Mouse (Mus musculus) fat pad, adult 2 months (tissue): ENCODE data around the gene Car6.
A peak's percentile ranks its signal among the peaks of the same experiment; 100 is the strongest.

Source experiments
- DNase-seq: peaks from one replicate; pipeline ENCODE4 v3.0.0-alpha.2; 2011; ENCODE audit warnings: low read depth, low spot score; ENCODE audit errors: extremely low read depth

Gene Car6

DNA sequence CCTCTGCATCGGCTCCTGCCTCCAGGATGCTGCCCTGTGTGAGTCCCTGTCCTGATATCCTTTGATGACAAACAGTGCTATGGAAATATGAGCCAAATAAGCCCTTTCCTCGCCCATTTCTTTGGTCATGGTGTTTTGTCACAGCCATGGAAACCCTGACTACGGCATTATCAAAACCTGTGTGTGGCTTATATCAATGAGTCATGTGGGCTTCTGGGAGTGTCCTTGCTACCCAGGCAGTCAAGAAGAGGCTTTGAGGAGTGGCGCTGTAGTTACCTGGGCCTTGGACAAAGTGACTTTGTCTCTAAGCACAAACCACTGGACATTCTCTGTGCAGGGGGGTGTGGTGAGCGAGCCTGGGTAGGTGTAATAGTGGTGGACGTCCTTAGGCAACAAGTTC is 8.9 kb downstream of the Car6 start:
- no peak for DNase-seq

DNA sequence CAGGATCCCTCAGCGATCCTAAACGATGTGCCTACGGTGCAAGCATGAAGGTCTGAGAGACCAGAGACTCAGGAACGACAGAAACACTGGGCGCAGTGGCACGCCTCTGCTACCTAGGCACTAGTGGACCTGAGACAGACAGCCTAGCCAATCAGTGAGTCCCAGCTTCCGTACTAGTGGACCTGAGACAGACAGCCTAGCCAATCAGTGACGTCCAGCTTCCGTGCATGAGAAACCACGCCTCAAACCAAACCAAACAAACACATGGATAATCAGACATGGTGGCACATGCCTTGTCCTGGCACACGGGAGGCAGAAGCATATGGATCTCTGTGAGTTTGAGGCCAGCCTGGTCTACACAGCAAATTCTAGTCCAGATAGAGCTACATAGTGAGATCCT is 12.9 kb downstream of the Car6 start:
- DNase-seq = no peak

DNA sequence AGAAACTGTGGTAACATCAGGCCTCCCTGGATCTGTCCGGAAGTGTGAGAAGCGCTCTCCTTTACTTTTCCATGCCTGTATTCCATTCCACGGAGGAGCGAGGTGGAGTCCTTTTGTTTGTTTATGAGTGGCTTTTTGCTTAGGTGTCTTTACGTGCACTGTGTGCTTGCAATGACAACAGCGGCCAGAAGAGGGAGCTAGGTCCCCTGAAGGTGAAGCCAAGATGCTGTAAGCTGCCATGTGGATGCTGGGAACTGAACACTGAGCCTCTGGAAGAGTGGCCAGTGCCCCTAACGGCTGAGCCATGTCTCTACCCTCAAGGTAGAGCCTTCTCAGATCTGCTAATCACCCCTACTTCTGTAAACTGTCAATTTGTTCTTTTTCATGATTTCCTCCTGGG is 19.8 kb downstream of the Car6 start:
- DNase-seq = no peak

DNA sequence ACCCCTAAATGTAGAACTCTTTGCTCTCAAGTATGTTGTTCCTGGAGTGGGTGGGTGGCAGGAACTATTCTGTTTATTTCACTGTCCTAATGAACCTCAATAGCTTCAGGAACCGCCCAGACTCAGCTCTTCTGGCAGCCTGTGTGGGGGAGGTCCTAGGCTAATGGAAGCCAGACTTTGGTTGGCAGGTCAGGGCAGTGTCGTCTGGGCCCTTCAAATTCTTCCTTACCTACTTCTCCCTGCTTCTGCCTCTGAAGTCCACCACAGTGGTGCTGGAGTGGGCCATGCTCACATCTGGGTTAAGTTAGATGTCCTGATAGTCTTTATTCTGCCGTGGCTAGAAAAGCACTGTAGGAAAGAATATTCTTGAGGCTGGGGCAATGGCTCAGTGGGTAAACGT is 23.0 kb downstream of the Car6 start:
- DNase-seq = no peak

DNA sequence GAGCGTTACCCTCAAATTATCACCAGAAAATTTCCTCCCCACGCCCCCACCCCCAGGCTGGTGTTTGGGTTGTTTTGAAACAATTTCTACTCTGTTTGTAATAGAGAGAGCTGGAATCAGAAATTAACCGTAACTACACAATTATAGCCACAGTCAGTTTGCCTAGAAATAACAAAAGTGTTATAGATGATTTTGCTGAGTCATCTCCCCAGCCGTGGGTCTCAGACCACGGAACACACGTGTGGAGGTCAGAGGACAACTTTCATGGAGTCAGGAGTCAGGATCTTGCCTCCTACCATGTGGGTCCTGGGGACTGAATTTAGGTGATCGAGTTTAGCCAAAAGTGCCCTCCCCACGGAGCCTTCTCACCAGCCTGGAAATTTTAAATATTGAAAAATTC is 24.0 kb downstream of the Car6 start:
- DNase-seq = no peak

DNA sequence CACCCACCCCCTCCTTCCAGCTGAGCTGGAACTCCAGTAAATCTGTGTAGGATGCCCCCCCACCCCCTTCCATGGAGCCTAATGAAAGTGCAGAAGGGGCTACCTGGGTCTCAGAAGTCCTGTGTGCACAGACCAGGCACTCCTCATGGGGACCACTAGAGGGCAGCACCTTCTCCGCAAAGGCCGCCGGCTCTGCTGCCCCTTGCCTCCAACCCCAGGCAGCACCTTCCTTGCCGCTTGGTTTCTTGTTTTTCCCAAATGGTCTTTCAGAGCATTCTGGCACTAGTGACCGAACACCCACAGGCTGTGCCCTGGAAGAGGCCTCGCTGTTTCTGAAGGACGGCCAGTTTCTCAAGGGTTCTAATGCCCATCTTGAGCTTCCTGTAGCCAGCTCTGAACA is 24.6 kb downstream of the Car6 start:
- DNase-seq = no peak

DNA sequence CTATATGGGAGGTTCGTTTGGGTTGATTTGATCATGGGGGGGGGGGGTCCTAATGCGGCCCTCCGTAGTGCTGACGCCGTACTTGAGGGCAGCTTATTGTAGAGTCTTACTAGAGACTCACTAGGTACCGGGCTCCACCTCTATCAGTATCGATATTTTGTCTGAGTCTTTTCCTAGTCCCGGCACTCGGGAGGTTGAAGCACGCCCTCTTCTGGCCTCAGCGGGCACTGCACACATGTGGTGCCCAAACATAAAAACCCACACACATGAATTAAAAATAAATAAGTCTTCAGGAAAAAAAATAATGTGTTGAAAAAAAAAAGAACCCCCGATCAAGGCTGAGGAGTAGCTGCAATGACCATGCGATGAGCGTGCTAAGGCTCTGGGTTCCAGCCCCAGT is 27.1 kb downstream of the Car6 start:
- no peak for DNase-seq

DNA sequence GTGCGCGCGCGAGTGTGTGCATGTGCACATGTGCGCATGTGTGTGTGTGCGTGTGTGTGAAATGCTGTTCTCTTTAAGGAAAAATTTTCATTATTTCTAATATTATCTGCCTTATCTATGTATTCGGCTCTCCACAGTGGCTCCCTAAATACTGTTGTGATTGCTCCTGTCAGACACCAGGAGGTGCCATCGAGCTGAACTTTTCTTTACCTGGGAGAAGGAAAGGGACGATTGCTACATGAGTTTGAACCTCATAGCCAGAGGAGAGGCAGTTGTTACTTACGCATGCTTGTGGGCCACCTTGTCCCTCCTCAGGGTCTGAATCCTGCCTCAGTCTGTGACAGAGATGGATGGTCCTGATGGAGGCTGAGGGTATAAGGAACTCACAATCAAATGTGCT is 27.9 kb downstream of the Car6 start:
- no peak for DNase-seq

DNA sequence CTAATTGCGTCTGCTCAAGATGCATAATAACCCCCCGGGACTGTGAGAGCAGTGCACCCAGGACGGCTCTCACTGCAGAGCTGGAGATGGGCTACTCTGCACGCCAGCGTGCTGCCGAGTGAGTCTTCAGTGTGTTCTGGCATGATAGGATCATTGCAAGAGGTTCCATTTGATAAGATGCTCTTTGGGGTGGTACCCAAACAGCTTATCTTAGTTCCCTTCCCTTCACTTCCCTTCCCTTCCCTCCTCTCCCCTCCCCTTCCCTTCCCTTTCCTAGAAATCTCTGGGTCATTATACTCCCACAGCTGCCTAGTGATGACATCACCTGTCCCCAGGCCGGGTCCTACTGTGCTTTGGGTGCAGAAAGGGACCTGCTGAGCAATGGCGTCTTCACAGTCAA is 29.0 kb downstream of the Car6 start:
- no peak for DNase-seq

DNA sequence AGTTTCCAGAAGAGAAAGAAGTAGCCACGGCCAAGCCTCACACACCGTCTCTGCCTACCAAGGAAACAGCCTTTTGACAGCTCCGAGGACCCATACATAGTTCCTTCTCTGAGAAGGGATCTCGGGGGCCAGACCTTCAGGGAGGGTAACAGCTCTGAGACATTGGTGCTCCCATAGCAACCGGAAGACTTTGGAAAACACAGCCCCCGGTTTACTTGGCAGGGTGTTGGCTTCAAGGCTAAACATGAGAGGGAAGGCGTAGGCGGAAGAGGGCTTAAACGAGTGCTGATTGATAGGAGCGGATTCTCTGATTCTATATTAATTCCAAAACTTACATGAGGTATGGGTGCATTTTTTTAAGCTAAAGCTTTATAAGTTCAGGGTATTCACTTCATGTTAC is 32.7 kb downstream of the Car6 start:
- no peak for DNase-seq

DNA sequence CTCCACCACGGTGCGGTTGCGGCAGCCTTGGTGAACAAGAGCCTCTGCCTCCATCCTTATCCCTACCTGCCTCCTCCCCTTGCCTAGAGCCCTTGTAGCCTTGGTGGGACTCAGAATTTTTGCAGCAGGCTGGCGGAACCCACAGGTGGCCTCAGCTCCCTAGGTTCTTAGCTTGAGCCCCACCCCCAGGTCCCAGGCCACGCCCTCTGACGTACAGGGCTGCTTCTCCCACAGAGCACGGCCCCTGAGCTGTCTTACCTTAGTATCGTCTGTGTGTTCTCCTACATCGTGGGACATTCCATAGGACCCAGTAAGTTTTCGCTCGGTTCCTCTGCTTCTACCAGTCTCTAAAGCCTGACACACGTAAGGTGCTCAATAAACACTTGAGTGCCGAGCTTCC is 36.3 kb downstream of the Car6 start:
- no peak for DNase-seq

DNA sequence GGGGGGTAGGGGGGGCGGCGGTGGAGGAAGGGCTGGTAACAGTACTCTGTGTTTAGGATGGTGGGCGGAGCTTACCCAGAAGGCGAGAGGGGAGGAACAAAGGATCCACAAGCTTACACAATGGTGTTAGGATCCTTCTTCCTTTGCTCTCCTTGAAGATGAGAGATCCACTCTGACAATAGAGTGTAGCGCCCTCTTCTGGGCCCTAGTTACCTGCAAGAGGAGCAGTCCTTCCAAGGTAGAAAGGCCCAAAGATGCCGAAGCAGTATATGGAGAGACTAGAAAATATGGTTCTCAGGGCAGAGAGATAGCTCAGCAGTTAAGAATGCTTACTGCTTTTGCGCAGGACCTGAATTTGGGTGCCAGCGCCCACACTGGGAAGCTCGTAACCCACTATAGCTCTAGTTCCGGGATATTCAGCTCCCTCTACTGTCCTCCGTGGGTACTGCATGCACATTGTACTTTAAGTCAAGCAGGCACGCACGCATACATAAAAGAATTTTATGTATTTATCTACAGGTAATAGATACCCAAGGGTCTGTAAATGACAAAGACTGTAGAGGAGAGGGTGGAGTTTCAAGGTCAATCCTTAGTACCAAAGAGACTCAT is 38.5 kb downstream of the Car6 start:
- no peak for DNase-seq

DNA sequence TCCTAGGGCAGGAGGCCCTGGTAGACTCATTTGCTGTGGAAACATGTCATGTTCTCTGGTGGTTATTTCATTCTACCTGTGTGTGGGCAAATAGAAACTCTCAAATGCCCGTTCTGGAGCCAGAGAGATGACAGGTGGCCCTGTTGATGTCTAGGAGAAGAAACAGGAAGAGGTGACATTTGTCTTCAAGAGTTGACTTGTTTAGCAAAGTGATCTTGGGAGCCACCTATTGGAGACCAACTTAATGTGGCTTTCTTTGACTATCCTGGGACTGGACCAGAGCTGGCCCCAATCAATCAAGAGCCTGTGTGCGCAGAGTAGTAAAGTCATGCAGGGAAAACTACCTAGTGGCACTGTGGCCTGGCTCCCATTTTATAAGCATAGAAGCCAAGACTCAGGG is 41.7 kb downstream of the Car6 start:
- no peak for DNase-seq

DNA sequence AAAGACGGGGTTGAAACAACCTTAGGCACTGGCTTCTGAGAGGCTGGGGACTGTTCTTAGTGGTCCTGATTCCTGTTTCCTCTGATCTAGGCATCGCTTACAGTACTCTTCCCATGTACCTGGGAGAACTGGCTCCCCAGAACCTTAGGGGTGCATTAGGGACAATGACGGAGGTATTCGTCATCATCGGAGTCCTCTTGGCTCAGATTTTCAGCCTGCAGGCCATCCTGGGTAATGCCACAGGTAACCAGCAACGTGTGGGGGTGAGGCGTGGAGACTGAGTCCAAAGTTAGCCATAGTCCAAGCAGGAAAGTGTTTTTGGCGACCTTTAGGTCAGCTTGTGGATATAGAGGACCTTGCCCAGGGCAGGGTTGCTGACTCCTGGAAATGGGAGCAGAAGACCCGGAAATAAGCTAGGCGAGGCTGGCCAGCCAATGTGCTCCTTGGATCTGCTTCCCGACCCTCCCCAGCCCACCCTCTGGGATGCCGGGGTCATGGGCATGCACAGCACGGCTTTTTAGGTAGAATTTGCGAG is 43.7 kb downstream of the Car6 start:
- no peak for DNase-seq

DNA sequence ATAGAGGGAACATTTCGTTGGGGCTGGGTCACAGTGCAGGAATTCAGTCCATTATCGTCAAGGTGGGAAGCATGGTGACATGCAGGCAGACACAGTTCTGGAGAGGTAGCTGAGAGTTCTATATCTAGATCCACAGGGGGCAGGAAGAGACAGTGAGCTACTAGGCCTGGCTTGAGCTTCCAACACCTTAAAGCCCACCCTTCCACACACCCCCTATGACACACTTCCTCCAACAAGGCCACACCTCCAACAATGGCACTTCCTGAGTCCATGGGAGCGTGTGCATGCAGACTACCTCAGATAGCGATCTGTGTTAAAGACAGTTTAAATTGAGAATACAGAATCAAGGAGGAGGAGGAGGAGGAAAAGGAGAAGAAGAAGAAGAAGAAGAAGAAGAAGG is 45.4 kb downstream of the Car6 start:
- no peak for DNase-seq

DNA sequence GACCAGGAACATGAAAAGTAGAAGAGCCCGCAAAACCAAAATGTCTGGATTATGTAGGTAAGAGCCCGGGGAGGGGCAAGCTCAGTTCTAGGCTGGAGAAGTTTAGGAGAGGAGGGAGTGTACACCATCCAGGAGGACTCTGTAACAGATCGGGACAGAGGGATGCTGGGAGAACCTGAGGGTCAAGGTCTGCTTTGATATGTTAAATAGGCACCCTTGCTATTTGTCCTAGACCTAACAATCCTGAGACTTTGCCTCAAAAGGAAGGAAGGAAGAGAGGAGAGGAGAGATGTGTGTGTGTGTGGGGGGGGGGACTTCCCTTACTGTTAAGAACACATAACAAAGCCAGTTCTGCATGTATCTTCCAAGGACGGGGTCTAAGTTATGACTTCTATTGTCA is 45.8 kb downstream of the Car6 start:
- DNase-seq = no peak

DNA sequence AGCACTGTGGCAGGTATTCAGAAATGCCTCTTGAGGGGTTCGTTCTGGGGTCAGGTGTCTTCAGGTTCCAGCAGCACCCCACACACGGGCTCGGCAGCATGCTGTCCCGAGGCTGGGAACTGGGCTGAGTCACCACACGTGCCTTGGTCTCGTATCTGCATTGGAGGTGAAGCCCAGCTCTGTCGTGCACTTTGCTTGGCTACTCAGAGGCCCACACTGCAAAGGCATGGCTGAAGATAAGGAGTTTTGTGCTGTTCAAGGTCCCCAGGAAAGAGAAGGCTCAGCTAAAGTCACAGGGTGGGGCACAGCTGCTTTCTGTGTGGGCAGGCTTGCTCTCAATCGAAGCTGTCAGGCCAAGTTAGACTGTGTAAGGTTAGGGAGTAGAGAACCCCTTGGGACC is 48.6 kb downstream of the Car6 start:
- no peak for DNase-seq

DNA sequence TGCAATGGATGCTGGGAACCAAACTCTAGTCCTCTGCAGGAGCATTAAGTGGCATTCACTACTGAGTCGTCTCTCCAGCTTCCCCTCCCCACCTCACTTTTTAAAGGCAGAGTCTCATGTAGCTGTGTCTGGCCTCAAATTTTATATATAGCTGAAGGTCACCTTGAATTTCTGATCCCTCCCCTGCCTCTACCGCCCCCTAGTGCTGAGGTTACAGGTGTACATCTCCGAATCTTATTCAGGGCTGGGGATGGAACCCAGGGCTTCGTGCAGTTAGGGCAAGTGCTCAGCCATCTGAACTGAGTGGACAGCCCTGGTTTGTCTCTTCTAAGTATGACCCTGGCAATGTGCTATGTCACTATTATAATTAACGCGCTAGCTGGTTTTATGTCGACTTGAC is 50.1 kb downstream of the Car6 start:
- no peak for DNase-seq

DNA sequence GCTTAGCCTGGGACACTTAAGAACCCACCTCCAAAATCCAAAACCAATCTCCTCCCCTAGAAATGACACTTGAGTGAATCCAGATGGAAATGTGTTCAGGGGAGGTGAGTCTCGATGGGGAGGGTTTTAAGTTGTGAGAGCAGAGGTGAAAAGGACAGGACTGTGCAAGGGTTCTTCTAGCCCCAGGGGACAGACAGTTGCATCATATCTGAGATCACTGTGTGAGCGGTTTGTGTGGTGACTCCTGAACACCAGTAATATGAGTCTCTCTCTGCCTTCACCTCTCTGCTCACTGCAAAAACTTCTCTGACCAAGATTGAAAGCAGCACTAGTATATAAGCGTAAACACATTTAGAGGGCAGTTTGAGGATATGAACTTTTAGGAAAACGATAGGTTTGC is 54.8 kb downstream of the Car6 start:
- DNase-seq = peak; percentile 26

DNA sequence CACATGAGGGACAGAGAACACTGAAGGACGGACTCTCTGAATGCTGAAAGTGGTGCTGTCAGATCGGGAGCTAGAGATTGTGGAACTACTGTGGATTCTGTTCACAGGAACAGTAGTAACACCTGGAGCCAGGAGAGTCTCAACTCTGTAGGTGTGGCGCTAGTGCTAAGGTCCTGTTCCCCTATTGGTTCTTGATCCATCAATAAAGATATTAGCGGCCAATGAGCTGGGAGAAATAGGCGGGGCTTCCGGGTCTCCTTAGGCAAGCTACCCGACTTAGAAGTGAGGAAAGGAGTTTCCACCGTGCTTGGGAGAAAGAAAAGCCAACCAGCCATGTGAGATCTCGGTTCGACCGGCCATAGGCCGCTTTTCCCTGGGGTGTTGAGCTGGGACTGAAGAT is 56.9 kb downstream of the Car6 start:
- no peak for DNase-seq

DNA sequence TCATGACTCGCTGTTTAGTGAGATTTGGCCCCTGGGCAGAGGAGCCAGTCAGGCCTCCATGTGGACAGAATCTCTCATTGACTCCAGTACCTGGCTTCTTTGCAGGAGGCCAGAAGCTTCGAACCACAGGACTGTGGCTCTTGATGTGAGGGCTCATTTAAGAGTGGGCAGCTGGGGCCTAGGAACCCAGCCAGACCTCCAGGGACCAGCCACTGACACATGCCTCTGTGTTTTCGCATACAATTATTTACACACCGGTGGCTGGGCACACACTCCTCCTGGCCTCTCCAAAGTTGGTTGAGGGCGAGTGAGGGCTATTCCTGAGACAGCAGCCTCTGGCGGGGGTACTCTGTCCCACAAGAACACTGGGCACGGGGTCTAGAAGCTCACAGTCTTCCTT is 60.8 kb downstream of the Car6 start:
- no peak for DNase-seq

DNA sequence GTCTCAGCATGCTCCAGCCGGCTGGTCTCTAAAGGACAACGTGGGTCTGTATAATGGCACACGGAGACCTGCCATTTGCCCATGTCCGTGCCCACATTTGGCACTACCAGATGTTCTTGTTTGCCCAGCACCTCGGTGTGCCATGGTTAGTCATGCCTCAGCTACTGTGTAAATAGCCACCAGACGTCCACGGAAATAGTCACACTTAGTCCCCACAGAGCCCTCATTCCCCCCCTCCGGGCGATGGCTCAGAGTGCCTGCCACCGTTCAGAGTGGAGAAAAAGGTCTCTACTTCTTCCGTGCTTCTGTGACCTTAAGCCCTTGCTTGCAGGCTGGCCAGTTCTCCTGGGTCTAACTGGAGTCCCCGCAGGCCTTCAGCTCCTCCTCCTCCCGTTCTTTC is 62.0 kb downstream of the Car6 start:
- no peak for DNase-seq

DNA sequence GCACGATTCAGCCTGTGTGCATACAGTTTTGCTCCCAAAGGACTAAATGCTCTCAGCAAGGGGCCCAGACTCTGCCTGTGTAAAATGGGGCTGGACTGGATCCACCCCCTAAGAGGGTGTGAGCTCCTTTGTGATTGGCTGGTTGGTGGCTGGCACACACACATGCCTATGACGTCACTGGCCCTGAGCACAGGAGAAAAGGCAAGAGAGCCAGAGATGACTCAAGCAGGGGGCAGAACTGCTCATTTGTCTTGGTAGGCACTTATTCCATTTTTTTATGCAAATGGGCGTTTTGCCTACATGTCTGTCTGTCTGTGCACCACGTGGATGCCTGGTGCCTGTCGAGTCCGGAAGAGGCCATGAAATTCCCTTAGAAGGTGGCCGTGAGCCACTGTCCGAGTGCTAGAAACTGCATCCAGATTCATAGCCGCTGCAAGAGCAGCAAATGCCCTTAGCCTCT is 63.0 kb downstream of the Car6 start:
- no peak for DNase-seq
